Mouse (Mus musculus) hindbrain, embryonic 12.5 days (tissue): Measurements from ENCODE around the gene Gapt. TPM values are rescaled to one million over a fixed set of nuclear protein-coding genes. Genes with fewer than 3 reads are reported as not detected.

Experiments used
- ATAC-seq: fragments of 200-750 bp; cut with Nextera tagmentation; 2 replicates; pipeline ENCODE4 v1.8.0; 2017; ENCODE audit warnings: moderate TSS enrichment; ENCODE audit not compliant: low FRiP score
- H3K27ac ChIP-seq: fragments of 300-500 bp; sonication (generic); 2 replicates; pipeline ENCODE4 v1.5.1; 2016; ENCODE audit warnings: mild to moderate bottlenecking
- H3K27me3 ChIP-seq: fragments of 300-500 bp; sonication (generic); 2 replicates; pipeline ENCODE4 v1.6.1; 2016; ENCODE audit warnings: mild to moderate bottlenecking
- H3K36me3 ChIP-seq: fragments of 300-500 bp; sonication (generic); 2 replicates; pipeline ENCODE4 v1.6.1; 2016; ENCODE audit warnings: mild to moderate bottlenecking
- H3K4me1 ChIP-seq: fragments of 300-500 bp; sonication (generic); 2 replicates; pipeline ENCODE4 v1.6.1; 2016
- H3K4me2 ChIP-seq: fragments of 300-500 bp; sonication (generic); replicated peaks from 2 replicates; pipeline ENCODE4 v1.6.1; 2016; ENCODE audit warnings: mild to moderate bottlenecking
- H3K4me3 ChIP-seq: fragments of 300-500 bp; sonication (generic); 2 replicates; pipeline ENCODE4 v1.5.1; 2016; ENCODE audit warnings: mild to moderate bottlenecking
- H3K9ac ChIP-seq: fragments of 300-500 bp; sonication (generic); 2 replicates; pipeline ENCODE4 v1.6.1; 2016; ENCODE audit warnings: mild to moderate bottlenecking, moderate library complexity
- H3K9me3 ChIP-seq: fragments of 300-500 bp; sonication (generic); replicated peaks from 2 replicates; pipeline ENCODE4 v1.6.1; 2016; ENCODE audit warnings: mild to moderate bottlenecking
- WGBS: fragments of 180-500 bp; shearing (Covaris S2); methylation state at CpG from one replicate; pipeline ENCODE4 v1.1.7; 2016; 5-methylcytosine and 5-hydroxymethylcytosine counted together
- polyA plus RNA-seq: library from polyadenylated mRNA; unstranded; fragments of >200 nt; fragmentation: Nextera tagmentation; extraction: Ambion mirVana; gene quantifications from 2 replicates; pipeline ENCODE4 v1.2.1, GENCODE M21; 2016

The Gapt gene
- polyA plus RNA-seq, 1 experiment from 2014 or later, result not detected

DNA sequence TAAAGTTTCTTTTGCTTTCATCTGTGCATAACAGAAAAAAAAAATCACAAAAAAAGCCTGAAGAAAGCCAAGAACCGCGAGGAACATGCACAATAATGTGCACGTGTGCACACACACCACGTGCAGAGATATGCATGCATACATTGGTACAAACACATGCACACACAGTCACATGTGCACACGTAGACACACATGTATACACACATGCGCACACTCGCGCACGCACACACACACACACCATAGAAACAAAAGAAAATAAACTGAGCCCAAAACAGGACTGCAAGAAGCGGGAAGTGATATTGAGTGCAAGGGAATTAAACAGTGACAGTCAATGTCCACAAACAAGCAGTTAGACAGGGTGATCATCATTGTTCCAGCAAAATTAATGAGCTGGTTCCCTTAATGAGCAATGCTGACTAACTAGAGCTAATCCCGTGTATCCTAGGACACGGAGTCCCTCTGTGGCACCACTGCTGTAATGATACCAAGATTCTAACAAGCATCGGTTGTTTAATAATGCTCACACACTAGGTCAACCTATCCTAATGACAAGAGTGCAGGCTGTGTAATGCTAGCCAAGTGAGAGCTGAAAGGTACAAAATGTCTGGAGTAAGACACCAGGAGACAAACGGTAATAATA is 23.9 kb downstream of the Gapt start:
- WGBS, result 87% methylated on average over 14 of the region's 14 CpGs
- H3K36me3 ChIP-seq, result no peaks in the 10 kb centered on the region
- no peak overlapping the region for H3K9ac ChIP-seq
- ATAC-seq, result no peak
- no peaks in the 10 kb centered on the region for H3K27me3 ChIP-seq
- no peaks in the 10 kb centered on the region for H3K9me3 ChIP-seq
- H3K4me3 ChIP-seq, result no peak overlapping the region
- H3K4me2 ChIP-seq, result no peak overlapping the region
- no peaks in the 10 kb centered on the region for H3K4me1 ChIP-seq
- H3K27ac ChIP-seq, result no peak overlapping the region

- H3K27me3 ChIP-seq, result no peaks in the 10 kb centered on the region
- no peaks in the 10 kb centered on the region for H3K36me3 ChIP-seq
- no peak overlapping the region for H3K4me2 ChIP-seq
- H3K9me3 ChIP-seq, result no peaks in the 10 kb centered on the region
- H3K27ac ChIP-seq, result no peak overlapping the region
- H3K4me1 ChIP-seq, result no peaks in the 10 kb centered on the region
- H3K9ac ChIP-seq, result no peak overlapping the region
- 80% methylated on average over 4 of the region's 4 CpGs for whole genome bisulfite sequencing
- no peak overlapping the region for H3K4me3 ChIP-seq
- no peak for ATAC-seq
Observed at GRCm38 (mm10) chr13:110318746-110319145, 38.3 kb downstream of the Gapt start.

- H3K27ac ChIP-seq, result no peak overlapping the region
- H3K27me3 ChIP-seq, result no peaks in the 10 kb centered on the region
- no peaks in the 10 kb centered on the region for H3K4me1 ChIP-seq
- H3K4me2 ChIP-seq, result no peak overlapping the region
- no peak overlapping the region for H3K4me3 ChIP-seq
- no peaks in the 10 kb centered on the region for H3K36me3 ChIP-seq
- H3K9me3 ChIP-seq, result no peaks in the 10 kb centered on the region
- H3K9ac ChIP-seq, result no peak overlapping the region
- WGBS, result 88% methylated on average over 5 of the region's 5 CpGs
- no peak for ATAC-seq
Observed at GRCm38 (mm10) chr13:110307188-110307587, 49.8 kb downstream of the Gapt start.

Other genes with a start within 250 kb of the Gapt start
- gene Rab3c, start 76.2 kb downstream of the Gapt start, polyA plus RNA-seq, result 86.8 and 90.8 TPM in 2 replicates
- gene Plk2, start 37.8 kb upstream of the Gapt start, polyA plus RNA-seq, result 142 and 165 TPM in 2 replicates